Mouse (Mus musculus) CH12.LX (cell line): Measurements from ENCODE around the gene Fhit. TPM values are rescaled to one million over a fixed set of nuclear protein-coding genes. Genes with fewer than 3 reads are reported as not detected.
A peak's percentile ranks its signal among the peaks of the same experiment; 100 is the strongest.

ENCODE experiments used
- DNase-seq: peaks from one replicate; pipeline ENCODE4 v3.0.0-alpha.2; 2013; ENCODE audit errors: extremely low read depth
- H3K27ac ChIP-seq: 2 replicates; pipeline ENCODE4 v1.5.1; 2012; ENCODE audit warnings: low read depth, mild to moderate bottlenecking, control low read depth, moderate library complexity; ENCODE audit not compliant: insufficient read depth
- H3K27me3 ChIP-seq: replicated peaks from 2 replicates; pipeline ENCODE3; 2012; ENCODE audit warnings: inconsistent platforms
- H3K36me3 ChIP-seq, 2 experiments: replicated peaks in 1 of 2; 2 replicates each; pipeline versions ENCODE3 to v1.6.1; 2012; ENCODE audit warnings: inconsistent platforms in 1 of 2, low read length in 1 of 2, mild to moderate bottlenecking in 1 of 2, mixed read lengths in 1 of 2, moderate library complexity in 1 of 2; ENCODE audit not compliant: control insufficient read depth in 1 of 2, insufficient read depth in 1 of 2
- H3K4me1 ChIP-seq, 2 experiments: 2 replicates each; pipeline ENCODE4 v1.6.1; 2012; ENCODE audit warnings: inconsistent platforms in 1 of 2, moderate library complexity in 1 of 2; ENCODE audit not compliant: insufficient read depth in 2 of 2, control insufficient read depth in 1 of 2
- H3K4me2 ChIP-seq: 2 replicates; pipeline ENCODE4 v1.6.1; 2012; ENCODE audit warnings: low read depth, mild to moderate bottlenecking, control low read depth; ENCODE audit not compliant: poor library complexity, insufficient read depth, severe bottlenecking
- H3K4me3 ChIP-seq, 3 experiments: fragments of 150-350 bp in 1 of 3; sonication (generic) in 1 of 3; replicated peaks in 1 of 3; 2 replicates each; pipeline versions ENCODE3 to v1.5.1; 2011 to 2012; ENCODE audit warnings: low read depth in 2 of 3, low read length in 2 of 3, mild to moderate bottlenecking in 2 of 3, moderate library complexity in 2 of 3, control low read depth in 1 of 3, improper control_type of control experiment in 1 of 3, inconsistent platforms in 1 of 3, mixed read lengths in 1 of 3; ENCODE audit not compliant: poor library complexity in 1 of 3
- H3K79me2 ChIP-seq: replicated peaks from 2 replicates; pipeline ENCODE4 v1.6.1; 2012; ENCODE audit warnings: mild to moderate bottlenecking, moderate library complexity; ENCODE audit not compliant: control insufficient read depth, poor library complexity, insufficient read depth, severe bottlenecking; ENCODE audit errors: extremely low read depth
- H3K9ac ChIP-seq: 2 replicates; pipeline ENCODE4 v1.6.1; 2012; ENCODE audit warnings: low read depth, mild to moderate bottlenecking, control low read depth, moderate library complexity; ENCODE audit not compliant: insufficient read depth
- H3K9me3 ChIP-seq: replicated peaks from 2 replicates; pipeline ENCODE3; 2012; ENCODE audit warnings: low read length, inconsistent platforms, mixed read lengths
- CHD2 ChIP-seq: IDR thresholded peaks from 2 replicates; pipeline ENCODE4 v1.6.1; 2011; ENCODE audit warnings: low read length, improper control_type of control experiment
- CTCF ChIP-seq, 2 experiments: IDR thresholded peaks in 1 of 2; conservative IDR thresholded peaks in 1 of 2; 2 replicates each; pipeline ENCODE4 v1.5.1; 2011 to 2012; ENCODE audit warnings: low read depth in 2 of 2, low read length in 2 of 2, improper control_type of control experiment in 1 of 2, inconsistent platforms in 1 of 2, mild to moderate bottlenecking in 1 of 2, moderate library complexity in 1 of 2
- EP300 ChIP-seq: IDR thresholded peaks from 2 replicates; pipeline ENCODE4 v1.6.1; 2011; ENCODE audit warnings: low read length, improper control_type of control experiment
- ETS1 ChIP-seq: conservative IDR thresholded peaks from 2 replicates; pipeline ENCODE4 v1.6.1; 2012; ENCODE audit warnings: low read depth, mild to moderate bottlenecking, inconsistent platforms, low read length, improper control_type of control experiment, moderate library complexity
- HCFC1 ChIP-seq: IDR thresholded peaks from 2 replicates; pipeline ENCODE4 v1.6.1; 2012; ENCODE audit warnings: low read depth, mild to moderate bottlenecking, inconsistent platforms, low read length, improper control_type of control experiment
- IRF4 ChIP-seq: IDR thresholded peaks from 2 replicates; pipeline ENCODE4 v1.6.1; 2014; ENCODE audit warnings: low read depth, mild to moderate bottlenecking, inconsistent platforms, low read length, improper control_type of control experiment
- JUN ChIP-seq: IDR thresholded peaks from 2 replicates; pipeline ENCODE4 v1.6.1; 2011; ENCODE audit warnings: low read depth, mild to moderate bottlenecking, low read length, improper control_type of control experiment, moderate library complexity; ENCODE audit not compliant: insufficient read depth
- KAT2A ChIP-seq: IDR thresholded peaks from 2 replicates; pipeline ENCODE4 v1.6.1; 2012; ENCODE audit warnings: low read length, improper control_type of control experiment, inconsistent platforms; ENCODE audit not compliant: insufficient replicate concordance
- MAX ChIP-seq: IDR thresholded peaks from 2 replicates; pipeline ENCODE4 v1.6.1; 2011; ENCODE audit warnings: low read length, improper control_type of control experiment
- MYC ChIP-seq: IDR thresholded peaks from 2 replicates; pipeline ENCODE4 v1.6.1; 2011; ENCODE audit warnings: low read depth, mild to moderate bottlenecking, improper control_type of control experiment, low read length
- NRF1 ChIP-seq: IDR thresholded peaks from 2 replicates; pipeline ENCODE4 v1.6.1; 2014; ENCODE audit warnings: low read depth, mild to moderate bottlenecking, inconsistent platforms, low read length, improper control_type of control experiment, moderate library complexity
- POLR2A ChIP-seq: IDR thresholded peaks from 2 replicates; pipeline ENCODE4 v1.6.1; 2011; ENCODE audit warnings: low read depth, mild to moderate bottlenecking, improper control_type of control experiment, low read length
- POLR2AphosphoS2 ChIP-seq: IDR thresholded peaks from 2 replicates; pipeline ENCODE4 v1.6.1; 2011; ENCODE audit warnings: low read depth, low read length, improper control_type of control experiment
- SIN3A ChIP-seq: IDR thresholded peaks from 2 replicates; pipeline ENCODE4 v1.6.1; 2012; ENCODE audit warnings: low read length, improper control_type of control experiment, inconsistent platforms
- TBP ChIP-seq: conservative IDR thresholded peaks from 2 replicates; pipeline ENCODE4 v1.6.1; 2011; ENCODE audit warnings: low read depth, low read length, improper control_type of control experiment
- TCF12 ChIP-seq: IDR thresholded peaks from 2 replicates; pipeline ENCODE4 v1.6.1; 2014; ENCODE audit warnings: low read depth, mild to moderate bottlenecking, inconsistent platforms, low read length, improper control_type of control experiment
- USF1 ChIP-seq: IDR thresholded peaks from 2 replicates; pipeline ENCODE4 v1.6.1; 2014; ENCODE audit warnings: low read depth, mild to moderate bottlenecking, inconsistent platforms, low read length, improper control_type of control experiment
- USF2 ChIP-seq: conservative IDR thresholded peaks from 2 replicates; pipeline ENCODE4 v1.6.1; 2011; ENCODE audit warnings: low read depth, low read length, improper control_type of control experiment
- ZC3H11A ChIP-seq: IDR thresholded peaks from 2 replicates; pipeline ENCODE4 v1.6.1; 2012; ENCODE audit warnings: low read depth, mild to moderate bottlenecking, inconsistent platforms, low read length, improper control_type of control experiment
- ZMIZ1 ChIP-seq: IDR thresholded peaks from 2 replicates; pipeline ENCODE4 v1.6.1; 2012; ENCODE audit warnings: low read depth, mild to moderate bottlenecking, inconsistent platforms, low read length, improper control_type of control experiment
- ZNF384 ChIP-seq: IDR thresholded peaks from 2 replicates; pipeline ENCODE4 v1.6.1; 2012; ENCODE audit warnings: low read depth, low read length, improper control_type of control experiment, inconsistent platforms
- dilution Hi-C: fragments of 300-500 bp; cut with MboI; formaldehyde crosslinking; loops from 2 replicates; pipeline ENCODE4 v1.14.3; 2020; ENCODE audit warnings: low sequenced_read_pairs; ENCODE audit not compliant: extremely low pct_unique_long_range_greater_than_20kb, extremely low pct_ligation_motif_present
- in situ Hi-C: fragments of 300-500 bp; cut with MboI; formaldehyde crosslinking; loops from 3 replicates; pipeline ENCODE4 v1.14.3; 2019; ENCODE audit warnings: low sequenced_read_pairs, low pct_ligation_motif_present, low pct_unique_long_range_greater_than_20kb, mixed read lengths
- polyA plus RNA-seq: library from polyadenylated mRNA; unstranded; fragments of >175 nt; gene quantifications from 2 replicates; pipeline ENCODE4 v1.2.1, GENCODE M21; 2012; ENCODE audit warnings: low read depth; ENCODE audit not compliant: insufficient read length
- total RNA-seq, 2 experiments: library from RNA; depleted of rRNA; stranded (reverse); fragments of 300-350 nt in 1 of 2; fragments of >200 nt in 1 of 2; gene quantifications; 2 replicates each; pipeline ENCODE4 v1.2.3; 2012 to 2014

Fhit gene
- total and polyA plus RNA-seq, 3 experiments, result 0.64 to 1.9 (median 0.64) TPM

DNA sequence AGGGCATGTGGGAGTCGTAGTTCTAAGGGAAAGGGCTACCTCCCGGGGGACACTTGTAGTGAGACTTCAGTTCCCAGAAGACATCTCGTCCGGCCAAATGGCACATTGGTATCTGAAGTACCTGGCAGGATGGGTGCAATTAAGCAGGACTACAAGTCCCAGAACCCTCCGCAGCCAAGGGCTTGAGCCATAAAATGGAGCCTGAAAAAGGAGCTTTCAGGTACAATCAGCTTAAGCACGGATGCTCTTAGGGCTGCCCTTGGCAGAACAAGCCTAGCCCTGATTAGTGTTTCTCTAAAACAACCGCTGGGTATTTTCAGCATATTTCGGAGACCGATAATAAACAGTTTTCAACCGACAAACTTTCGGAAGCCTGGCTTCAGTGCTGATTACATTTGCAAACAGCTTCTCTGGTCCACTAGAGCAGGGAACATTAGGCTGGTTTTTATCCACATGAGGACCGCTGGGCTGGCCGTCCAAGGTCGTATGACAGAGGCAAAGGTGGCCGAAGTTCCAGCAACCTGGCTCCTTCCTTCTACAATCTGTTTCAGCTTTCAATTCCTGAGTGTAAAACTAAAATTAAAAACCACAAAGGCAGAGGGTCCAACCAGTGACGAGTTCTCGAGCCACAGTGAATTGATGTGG, 907 bp downstream of the Fhit start:
- no peak overlapping the region for H3K4me2 ChIP-seq
- no peak overlapping the region for H3K9ac ChIP-seq
- H3K36me3 ChIP-seq, result no peaks in the 10 kb centered on the region
- DNase-seq, result peak; percentile 88
- H3K9me3 ChIP-seq, result no peaks in the 10 kb centered on the region
- H3K27ac ChIP-seq, result no peak overlapping the region
- H3K4me3 ChIP-seq, result peak overlapping the region in 2 of 3 experiments; percentile 37 to 63
- dilution Hi-C loops (no loop called here), in situ Hi-C loops (no loop called here)
- H3K4me1 ChIP-seq, result peaks cover 0 to 32% of the 10 kb centered on the region in 2 experiments; a peak in 2 of 4 replicates
- H3K27me3 ChIP-seq, result no peaks in the 10 kb centered on the region
- no peak for TF ChIP-seq NRF1
- peak; percentile 83 for TF ChIP-seq HCFC1
- 0 out of 2 replicates have a peak, but pooled peaks have one; percentile 35 for TF ChIP-seq KAT2A
- H3K79me2 ChIP-seq, result no peaks in the 10 kb centered on the region

DNA sequence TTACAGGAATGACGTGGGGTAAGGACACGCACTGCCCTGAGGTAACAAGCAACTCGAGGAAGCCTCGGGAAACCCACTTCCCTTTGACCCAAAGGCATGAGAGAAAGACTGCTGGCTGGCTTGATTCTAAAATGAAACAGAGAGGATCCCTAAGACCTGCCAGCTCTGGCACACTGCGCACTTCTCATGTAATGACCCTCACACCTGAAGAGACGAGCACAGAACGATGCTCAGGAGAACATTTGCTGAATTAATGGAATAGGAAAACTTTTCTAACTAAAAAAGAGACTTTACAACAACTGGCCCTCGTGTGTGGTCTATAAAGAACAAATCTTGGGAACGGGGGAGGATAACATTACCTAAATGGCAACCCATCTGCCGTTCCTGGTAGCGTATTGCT, 2.2 kb downstream of the Fhit start:
- DNase-seq, result no peak
- in situ Hi-C loops, result no loop called here

DNA sequence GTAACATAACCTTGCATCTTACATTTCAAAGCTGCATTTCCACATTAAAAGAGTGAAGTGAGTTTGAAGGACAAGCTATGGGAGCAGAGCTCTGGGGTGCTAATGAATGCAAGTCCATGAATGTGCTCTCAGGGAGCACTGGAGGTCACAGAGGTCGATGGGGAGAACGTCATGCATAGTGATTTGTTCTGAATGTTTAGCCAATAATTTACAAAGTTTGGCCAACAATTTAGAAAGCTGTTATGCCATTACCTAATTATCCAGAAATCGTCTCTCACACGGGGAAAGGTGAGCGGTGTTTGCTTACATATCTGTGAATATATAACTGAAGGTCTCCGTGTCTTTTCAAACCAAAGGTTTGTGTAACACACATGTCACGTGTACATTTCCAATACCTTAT, 2.8 kb downstream of the Fhit start:
- TF ChIP-seq EP300, result no peak
- no peak for TF ChIP-seq ETS1
- TF ChIP-seq ZC3H11A, result no peak
- TF ChIP-seq HCFC1, result no peak
- no peak overlapping the region for H3K4me3 ChIP-seq
- H3K4me1 ChIP-seq, result peaks cover 0 to 31% of the 10 kb centered on the region in 2 experiments; a peak in 2 of 4 replicates
- H3K9me3 ChIP-seq, result no peaks in the 10 kb centered on the region
- dilution Hi-C loops, result no loop called here
- no peak overlapping the region for H3K27ac ChIP-seq
- no peaks in the 10 kb centered on the region for H3K79me2 ChIP-seq
- H3K9ac ChIP-seq, result no peak overlapping the region
- DNase-seq, result no peak
- H3K27me3 ChIP-seq, result no peaks in the 10 kb centered on the region
- no peak overlapping the region for H3K4me2 ChIP-seq
- in situ Hi-C loops, result no loop called here
- no peaks in the 10 kb centered on the region for H3K36me3 ChIP-seq

More for the DNA sequence above, 2.2 kb downstream of the Fhit start:
- dilution Hi-C loops, result no loop called here
- Histone ChIP-seq H3K27me3 (no peaks in the 10 kb centered on the region), H3K79me2 (no peaks in the 10 kb centered on the region), H3K4me3 (no peak overlapping the region), H3K4me2 (no peak overlapping the region), H3K36me3 (no peaks in the 10 kb centered on the region), H3K9ac (no peak overlapping the region), H3K4me1 (peaks cover 0 to 37% of the 10 kb centered on the region in 2 experiments; a peak in 2 of 4 replicates), H3K9me3 (no peaks in the 10 kb centered on the region), H3K27ac (no peak overlapping the region)
- TF ChIP-seq IRF4, result no peak
- TF ChIP-seq CHD2, result no peak
- no peak for TF ChIP-seq MAX
- no peak for TF ChIP-seq TBP
- TF ChIP-seq EP300, result no peak
- no peak for TF ChIP-seq USF2
- no peak for TF ChIP-seq ZNF384
- no peak for TF ChIP-seq POLR2AphosphoS2
- TF ChIP-seq TCF12, result no peak
- TF ChIP-seq SIN3A, result no peak
- no peak for TF ChIP-seq MYC
- no peak for TF ChIP-seq JUN
- TF ChIP-seq USF1, result no peak
- TF ChIP-seq ZMIZ1, result no peak
- TF ChIP-seq CTCF (conservative IDR thresholded peaks at IDR 0.05 in 1 of 2, IDR thresholded peaks at IDR 0.05 in 1 of 2; ENCODE audit: low read depth in 2 of 2, low read length in 2 of 2), result no peak
- TF ChIP-seq NRF1, result no peak
- TF ChIP-seq POLR2A, result no peak
